Mouse (Mus musculus): ENCODE data around the gene Lmna.

The Lmna gene

DNA sequence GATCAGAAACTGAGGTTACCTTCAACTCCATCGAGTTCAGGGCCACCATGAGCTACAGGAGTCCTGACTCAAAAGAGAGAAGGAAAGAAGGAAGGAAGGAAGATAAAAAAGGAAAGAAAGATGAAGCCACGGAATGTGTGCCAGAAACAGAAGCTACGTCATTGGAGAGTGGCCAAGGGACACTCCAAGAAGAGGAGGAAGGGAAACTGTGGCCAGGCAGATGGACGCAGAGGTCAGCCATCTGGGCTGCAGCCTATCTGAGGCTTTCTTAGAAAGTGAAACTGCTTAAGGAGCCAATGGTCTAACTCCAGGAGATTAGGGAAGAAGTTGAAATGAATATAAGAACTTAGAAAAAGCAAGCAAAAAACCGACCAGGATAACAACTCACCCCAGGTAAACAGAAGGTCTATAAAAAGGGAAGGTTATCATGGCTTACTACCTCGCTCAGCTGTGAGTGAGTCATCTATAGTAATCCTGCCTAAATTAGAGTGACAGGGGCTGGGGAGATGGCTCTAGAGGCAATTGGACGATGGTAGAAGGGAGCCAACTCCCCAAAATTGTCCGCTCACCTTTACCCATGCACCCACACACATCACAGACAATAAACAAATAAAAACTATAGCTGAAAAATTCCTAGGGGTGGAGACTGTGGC, 63.2 kb downstream of the Lmna start:
- no peak for DNase-seq (ENCODE audit: low spot score)

DNA sequence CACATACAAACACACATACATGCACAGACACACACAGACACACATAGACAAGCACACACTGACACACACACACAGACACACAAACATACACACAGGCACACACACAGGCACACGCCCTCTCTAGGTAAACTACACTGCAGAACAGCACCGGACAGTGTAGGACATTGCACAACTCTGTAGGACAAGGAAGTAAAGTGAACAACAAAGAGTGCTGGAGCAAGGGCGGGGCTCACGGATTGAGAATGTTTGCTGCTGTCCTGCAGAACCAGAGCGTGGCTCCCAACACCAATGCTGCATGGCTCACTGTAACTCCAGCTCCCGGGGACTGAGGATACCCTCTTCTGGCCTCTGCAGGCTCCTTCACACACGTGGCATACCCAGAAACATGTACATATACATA, 66.9 kb downstream of the Lmna start:
- no peak for DNase-seq (ENCODE audit: low spot score)

DNA sequence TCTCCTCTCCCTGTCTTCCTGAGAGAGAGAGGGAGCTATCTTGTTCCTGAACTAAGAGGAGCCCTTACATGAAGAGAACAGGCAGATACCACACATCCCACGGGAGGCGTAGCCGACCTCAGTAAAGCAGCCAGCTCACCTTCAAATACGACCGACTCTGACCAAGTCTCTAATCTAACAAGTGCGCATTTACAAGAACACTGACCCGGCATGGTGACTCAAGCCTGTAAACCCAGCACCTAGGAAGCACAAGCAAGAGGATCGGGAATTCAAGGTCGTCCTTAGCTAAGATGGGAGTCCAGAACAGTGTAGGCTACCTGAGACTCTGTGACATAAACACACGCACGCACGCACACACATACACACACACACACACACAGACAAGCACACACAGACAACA, 67.3 kb downstream of the Lmna start:
- DNase-seq (ENCODE audit: low spot score): no peak

- DNase-seq (ENCODE audit: low spot score): no peak
These were observed 69.0 kb downstream of the Lmna start for GRCm38 (mm10) chr3:88440500-88441381.

GRCm38 (mm10) chr3:88439582-88439981, 70.2 kb downstream of the Lmna start:
- no peak for DNase-seq (ENCODE audit: low spot score)

- DNase-seq (ENCODE audit: low spot score): no peak
These were observed 72.3 kb downstream of the Lmna start for GRCm38 (mm10) chr3:88437454-88437853.

DNA sequence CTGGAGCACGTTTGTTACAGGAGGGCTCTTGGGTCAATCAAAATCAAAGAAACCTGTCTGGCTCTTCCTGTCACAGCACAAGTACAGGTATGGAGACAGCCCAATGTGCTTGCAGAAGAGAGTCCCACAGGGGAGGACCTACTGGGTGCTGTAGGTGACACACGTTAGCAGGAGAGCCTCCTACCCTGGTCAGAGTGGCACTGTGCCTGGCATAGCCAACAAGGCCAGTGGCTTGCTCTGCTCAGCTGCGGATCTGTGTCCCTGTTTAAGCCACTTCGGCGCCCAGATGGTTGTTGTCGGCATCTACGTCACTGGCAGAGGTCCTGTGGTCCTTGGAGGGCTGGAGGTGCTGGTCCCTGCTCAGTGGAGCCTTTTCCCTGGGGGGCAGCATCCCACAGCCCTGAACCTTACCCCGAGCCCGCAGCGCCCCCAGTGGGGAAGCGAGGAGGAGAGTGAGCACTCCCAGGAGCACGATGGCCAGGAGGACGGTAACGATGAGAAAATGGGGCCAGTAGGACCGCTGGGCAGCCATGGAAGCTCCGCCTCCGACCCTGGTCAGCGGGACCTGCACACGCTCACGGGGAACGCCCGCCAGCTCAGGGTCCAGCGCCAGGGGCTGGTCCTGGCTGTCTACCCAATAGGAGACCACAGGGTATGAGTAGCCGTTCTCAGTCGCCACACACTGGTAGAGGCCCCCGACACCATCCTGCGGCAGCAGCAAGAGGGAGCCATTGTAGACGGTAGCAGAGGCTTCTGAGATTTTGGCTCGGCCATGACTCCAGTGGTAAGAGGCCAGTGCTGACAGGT, 73.2 kb downstream of the Lmna start:
- no peak for DNase-seq (ENCODE audit: low spot score)

- no peak for DNase-seq (ENCODE audit: low spot score)
These were observed 74.2 kb downstream of the Lmna start for GRCm38 (mm10) chr3:88435515-88435914.
